Mouse (Mus musculus) forelimb bud, embryonic 11.5 days (tissue): ENCODE data around the gene Cln5.

ENCODE experiments used
- DNase-seq: peaks from one replicate; pipeline ENCODE4 v3.0.0-alpha.2; 2012; ENCODE audit warnings: low read depth, low spot score

Cln5 gene

GRCm38 (mm10) chr14:103069864-103070611 is at the start of gene Cln5:
Cln5 (plus strand) TSS chr14:103070216.
- DNase-seq, result peak; percentile 95

GRCm38 (mm10) chr14:103029203-103029602 is 40.8 kb upstream of the Cln5 start:
- no peak for DNase-seq

- DNase-seq, result no peak
Observed at GRCm38 (mm10) chr14:103033271-103033823, 36.7 kb upstream of the Cln5 start.

- DNase-seq, result no peak
Observed at GRCm38 (mm10) chr14:103034076-103034475, 35.9 kb upstream of the Cln5 start.

- DNase-seq, result no peak
Observed at GRCm38 (mm10) chr14:103037016-103037415, 33.0 kb upstream of the Cln5 start.

- DNase-seq, result no peak
Observed at GRCm38 (mm10) chr14:103046677-103047076, 23.3 kb upstream of the Cln5 start, which contains the start of gene Acod1. Acod1 (plus strand) TSS chr14:103046977.

GRCm38 (mm10) chr14:103048292-103049086 is 21.5 kb upstream of the Cln5 start:
- no peak for DNase-seq

- peak; percentile 63 for DNase-seq
Observed at GRCm38 (mm10) chr14:103051159-103051769, 18.8 kb upstream of the Cln5 start.

GRCm38 (mm10) chr14:103054731-103055130 is 15.3 kb upstream of the Cln5 start:
- DNase-seq, result no peak

- DNase-seq, result no peak
Observed at GRCm38 (mm10) chr14:103056601-103057000, 13.4 kb upstream of the Cln5 start.

- no peak for DNase-seq
Observed at GRCm38 (mm10) chr14:103058998-103059397, 11.0 kb upstream of the Cln5 start.

GRCm38 (mm10) chr14:103059495-103059894 is 10.5 kb upstream of the Cln5 start:
- no peak for DNase-seq

GRCm38 (mm10) chr14:103065294-103066167 is 4.5 kb upstream of the Cln5 start:
- DNase-seq, result peak; percentile 66

- DNase-seq, result no peak
Observed at GRCm38 (mm10) chr14:103069465-103069863, 552 bp upstream of the Cln5 start.

GRCm38 (mm10) chr14:103070790-103071189 is 774 bp downstream of the Cln5 start:
- DNase-seq, result no peak

GRCm38 (mm10) chr14:103071471-103071870 is 1.5 kb downstream of the Cln5 start:
- DNase-seq, result no peak

- no peak for DNase-seq
Observed at GRCm38 (mm10) chr14:103072731-103073130, 2.7 kb downstream of the Cln5 start.

GRCm38 (mm10) chr14:103073825-103074224 is 3.8 kb downstream of the Cln5 start:
- DNase-seq, result no peak

GRCm38 (mm10) chr14:103075166-103075565 is 5.2 kb downstream of the Cln5 start:
- DNase-seq, result no peak

- no peak for DNase-seq
Observed at GRCm38 (mm10) chr14:103077272-103078005, 7.4 kb downstream of the Cln5 start.
